Mouse (Mus musculus): Measurements from ENCODE around the gene Olfr1352.
"Not testable (repeated sequence)": the region's sequence is repeated elsewhere in the genome, so short reads cannot be mapped to it uniquely, and the experiment has no call there.

Olfr1352 gene

DNA sequence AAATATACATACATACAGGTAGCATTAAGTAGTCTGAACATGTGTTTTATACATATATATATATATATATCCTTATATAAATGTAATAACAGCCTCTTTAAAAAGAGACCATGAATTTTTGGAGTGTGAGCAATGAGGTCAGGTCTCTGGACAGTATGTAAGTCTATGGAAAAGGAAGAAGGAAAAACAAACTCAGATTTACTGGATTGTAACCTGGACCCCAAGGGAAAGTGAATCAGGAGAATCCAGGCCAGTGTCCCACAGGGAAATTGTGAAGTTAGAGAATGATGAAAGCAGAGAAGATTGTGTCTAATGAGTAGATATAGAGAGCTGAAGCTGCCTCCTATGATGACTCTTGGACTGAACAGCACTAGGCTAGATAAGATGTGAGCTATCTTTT, at the start of gene Olfr1352:
Olfr1352 (plus strand) TSS at position 301 of the 400 bp plus-strand sequence.
- DNase-seq (ENCODE audit: extremely low read depth, insufficient read length, low spot score): no peak

DNA sequence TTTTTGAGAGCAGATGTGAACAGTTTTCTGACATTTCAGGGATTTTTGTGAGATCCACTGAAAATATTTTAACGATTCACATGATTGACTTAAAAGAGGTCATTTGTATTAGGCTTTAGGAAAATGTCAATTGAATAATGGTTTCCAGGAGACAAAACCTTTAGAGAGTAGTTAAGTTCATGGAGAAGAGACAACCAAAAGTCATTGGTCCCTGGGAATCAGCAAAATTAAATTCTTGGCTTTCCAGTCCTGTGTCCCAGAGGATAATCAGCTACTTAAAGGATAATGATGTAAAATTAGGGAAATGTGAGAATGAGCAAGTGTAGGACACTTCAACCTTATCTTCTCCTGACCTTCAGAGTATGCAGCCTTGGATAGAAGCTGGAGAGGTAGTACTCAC, 30.5 kb upstream of the Olfr1352 start, which contains the start of gene Olfr8:
Olfr8 (plus strand) TSS at position 301 of the 400 bp plus-strand sequence.
- DNase-seq (ENCODE audit: extremely low read depth, insufficient read length, low spot score): not testable (repeated sequence)

DNA sequence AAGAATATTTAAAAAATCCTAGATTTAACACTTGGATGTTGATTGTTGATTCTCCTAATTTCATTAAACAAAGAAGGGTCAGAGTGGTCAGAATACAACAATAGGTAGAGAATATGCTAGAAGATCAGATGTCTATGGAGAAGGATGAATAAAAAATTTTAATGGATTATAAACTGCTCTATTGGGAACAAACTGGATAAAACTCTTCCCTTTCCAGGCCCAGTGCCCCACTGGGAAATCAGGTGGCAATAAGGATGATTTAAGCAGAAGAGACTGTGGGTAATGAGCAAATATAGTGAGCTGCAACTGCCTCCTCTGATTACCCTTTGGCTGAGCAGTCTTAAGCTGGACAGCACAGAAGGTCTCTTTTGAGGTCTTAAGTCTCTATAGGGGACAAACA, 17.8 kb upstream of the Olfr1352 start, which contains the start of gene Olfr1353:
Olfr1353 (plus strand) TSS at position 301 of the 400 bp plus-strand sequence.
- DNase-seq (ENCODE audit: extremely low read depth, insufficient read length, low spot score): not testable (repeated sequence)

DNA sequence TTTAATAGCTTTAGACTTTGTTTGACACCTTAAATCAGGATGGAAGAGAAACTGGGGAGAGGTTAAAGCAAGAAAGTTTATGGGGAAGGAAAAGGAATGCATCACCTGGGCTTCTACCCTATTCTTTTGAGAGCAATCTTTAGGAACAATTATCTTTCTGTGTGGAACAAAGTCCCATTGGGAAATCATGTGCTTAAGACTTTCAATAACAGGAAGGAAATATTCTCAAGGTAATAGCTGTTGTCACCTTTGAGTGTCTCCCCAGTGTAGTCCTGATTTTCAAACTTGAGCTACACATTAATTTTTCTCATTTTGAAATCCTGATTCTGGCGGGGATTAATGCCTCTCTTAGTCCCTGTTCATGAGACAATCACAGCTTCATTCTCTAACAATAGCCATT, 31.3 kb downstream of the Olfr1352 start, which contains the start of gene Olfr1351:
Olfr1351 (plus strand) TSS at position 301 of the 400 bp plus-strand sequence.
- no peak for DNase-seq (ENCODE audit: extremely low read depth, insufficient read length, low spot score)

DNA sequence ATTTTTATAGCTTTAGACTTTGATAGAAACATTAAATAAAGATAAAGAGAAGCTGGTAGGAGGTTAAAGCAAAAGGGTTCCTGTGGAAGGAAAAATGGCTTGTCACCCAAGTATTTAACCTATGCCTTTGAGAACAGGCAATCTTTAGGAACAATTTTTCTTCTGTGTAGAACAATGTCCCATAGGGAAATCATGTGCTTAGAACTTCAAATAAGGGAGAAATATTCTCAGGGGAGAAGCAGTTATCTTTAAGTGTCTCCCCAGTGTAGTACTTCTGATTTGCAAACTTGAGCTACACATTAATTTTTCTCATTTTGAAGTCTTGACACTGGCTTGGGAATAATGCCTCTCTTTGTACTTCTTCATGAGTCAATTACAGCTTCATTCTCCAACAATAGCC, 47.6 kb downstream of the Olfr1352 start, which contains the start of gene Olfr57:
Olfr57 (plus strand) TSS at position 301 of the 400 bp plus-strand sequence.
- no peak for DNase-seq (ENCODE audit: extremely low read depth, insufficient read length, low spot score)

Measured in 3134 (cell line).